Mouse (Mus musculus): ENCODE results near the gene Ffar1.

GRCm38 (mm10) chr7:30824306-30824705 is 37.1 kb downstream of the Ffar1 start:
- TF ChIP-seq CTCF (IDR thresholded peaks at IDR 0.05) (no peak), EP300 (IDR thresholded peaks at IDR 0.05) (no peak)

Measured in lung, postnatal 0 days (tissue).